Mouse (Mus musculus) activated CD4-positive, CD25-positive, alpha-beta regulatory T cell, adult 9 weeks (primary cell): ENCODE results near the gene H2al1h. TPM values are rescaled to one million over a fixed set of nuclear protein-coding genes. Genes with fewer than 3 reads are reported as not detected.

Experiments
- polyA plus RNA-seq: library from polyadenylated mRNA; unstranded; fragments of 100-300 nt; shearing (Covaris generic); gene quantifications from one replicate; pipeline ENCODE4 v1.2.1, GENCODE M21; 2017

Gene H2al1h
- polyA plus RNA-seq, result not detected

GRCm38 (mm10) chrX:11321192-11321591 is at the start of gene H2al1h:
Gene H2al1h (plus strand): TSS chrX:11321492.

GRCm38 (mm10) chrX:11298957-11299356 is 22.3 kb upstream of the H2al1h start, which contains the start of gene H2al1a:
Gene H2al1a (plus strand): TSS chrX:11299257.

GRCm38 (mm10) chrX:11302132-11302531 is 19.2 kb upstream of the H2al1h start, which contains the start of gene H2al1b:
Gene H2al1b (plus strand): TSS chrX:11302432.

GRCm38 (mm10) chrX:11305355-11305754 is 15.9 kb upstream of the H2al1h start, which contains the start of gene H2al1c:
Gene H2al1c (plus strand): TSS chrX:11305655.

GRCm38 (mm10) chrX:11308524-11308923 is 12.8 kb upstream of the H2al1h start, which contains the start of gene H2al1d:
Gene H2al1d (plus strand): TSS chrX:11308824.

GRCm38 (mm10) chrX:11311634-11312033 is 9.7 kb upstream of the H2al1h start, which contains the start of gene H2al1e:
Gene H2al1e (plus strand): TSS chrX:11311934.

GRCm38 (mm10) chrX:11314858-11315257 is 6.4 kb upstream of the H2al1h start, which contains the start of gene H2al1f:
Gene H2al1f (plus strand): TSS chrX:11315158.

GRCm38 (mm10) chrX:11317956-11318355 is 3.3 kb upstream of the H2al1h start, which contains the start of gene H2al1g:
Gene H2al1g (plus strand): TSS chrX:11318256.

GRCm38 (mm10) chrX:11324359-11324758 is 3.1 kb downstream of the H2al1h start, which contains the start of gene H2al1i:
Gene H2al1i (plus strand): TSS chrX:11324659.

GRCm38 (mm10) chrX:11327522-11327921 is 6.2 kb downstream of the H2al1h start, which contains the start of gene H2al1j:
Gene H2al1j (plus strand): TSS chrX:11327822.

Other genes starting within 250 kb of the H2al1h start
- gene H2al1a, start 22.2 kb upstream of the H2al1h start, polyA plus RNA-seq, result not detected
- gene H2al1b, start 19.1 kb upstream of the H2al1h start, polyA plus RNA-seq, result not detected
- not detected for gene H2al1c, start 15.8 kb upstream of the H2al1h start, polyA plus RNA-seq
- gene H2al1d, start 12.7 kb upstream of the H2al1h start, polyA plus RNA-seq, result not detected
- gene H2al1e, start 9.6 kb upstream of the H2al1h start, polyA plus RNA-seq, result 0.60 TPM
- gene H2al1f, start 6.3 kb upstream of the H2al1h start, polyA plus RNA-seq, result not detected
- not detected for gene H2al1g, start 3.2 kb upstream of the H2al1h start, polyA plus RNA-seq
- gene H2al1i, start 3.2 kb downstream of the H2al1h start, polyA plus RNA-seq, result not detected
- gene H2al1j, start 6.3 kb downstream of the H2al1h start, polyA plus RNA-seq, result not detected